Mouse (Mus musculus): ENCODE data around the gene Abat. TPM values are rescaled to one million over a fixed set of nuclear protein-coding genes. Genes with fewer than 3 reads are reported as not detected.

Gene Abat
- polyA plus RNA-seq, 1 experiment from 2014 or later, result 25.6 TPM

GRCm38 (mm10) chr16:8525293-8525692, 12.1 kb downstream of the Abat start:
- Histone ChIP-seq H3K36me3 (ENCODE audit: control insufficient read depth, insufficient read depth, low read length) (no peaks in the 10 kb centered on the region), H3K27ac (ENCODE audit: low read depth, low read length) (no peak overlapping the region), H3K9ac (ENCODE audit: low read depth, low read length) (no peak overlapping the region), H3K27me3 (replicated peaks; ENCODE audit: control insufficient read depth, insufficient read depth, low read length) (no peaks in the 10 kb centered on the region), H3K4me2 (no peak overlapping the region), H3K4me1 (replicated peaks; ENCODE audit: control insufficient read depth, insufficient read depth, low read length) (peaks cover 4% of the 10 kb centered on the region; the same call in 1 of the 2 replicates), H3K9me3 (ENCODE audit: control insufficient read depth, low read length) (no peaks in the 10 kb centered on the region), H3K4me3 (ENCODE audit: low read depth, low read length) (no peak overlapping the region)
- no peak for DNase-seq (ENCODE audit: low spot score)
- 61% methylated on average over 3 of the region's 3 CpGs for WGBS
- no peak for ATAC-seq (replicated peaks; ENCODE audit: low FRiP score)

GRCm38 (mm10) chr16:8525877-8526276, 12.6 kb downstream of the Abat start:
- Histone ChIP-seq H3K36me3 (ENCODE audit: control insufficient read depth, insufficient read depth, low read length) (no peaks in the 10 kb centered on the region), H3K27ac (ENCODE audit: low read depth, low read length) (no peak overlapping the region), H3K4me2 (no peak overlapping the region), H3K4me3 (ENCODE audit: low read depth, low read length) (no peak overlapping the region), H3K9me3 (ENCODE audit: control insufficient read depth, low read length) (no peaks in the 10 kb centered on the region), H3K27me3 (replicated peaks; ENCODE audit: control insufficient read depth, insufficient read depth, low read length) (no peaks in the 10 kb centered on the region), H3K9ac (ENCODE audit: low read depth, low read length) (no peak overlapping the region), H3K4me1 (replicated peaks; ENCODE audit: control insufficient read depth, insufficient read depth, low read length) (peaks cover 4% of the 10 kb centered on the region; the same call in 1 of the 2 replicates)
- ATAC-seq (replicated peaks; ENCODE audit: low FRiP score) (no peak), DNase-seq (ENCODE audit: low spot score) (no peak)
- 44% methylated on average over 7 of the region's 7 CpGs for WGBS

- 93% methylated on average over 1 of the region's 1 CpGs for WGBS
- Histone ChIP-seq H3K4me2 (no peak overlapping the region), H3K4me1 (replicated peaks; ENCODE audit: control insufficient read depth, insufficient read depth, low read length) (peaks cover 4% of the 10 kb centered on the region; the same call in 1 of the 2 replicates), H3K27ac (ENCODE audit: low read depth, low read length) (no peak overlapping the region), H3K9ac (ENCODE audit: low read depth, low read length) (no peak overlapping the region), H3K4me3 (ENCODE audit: low read depth, low read length) (no peak overlapping the region), H3K27me3 (replicated peaks; ENCODE audit: control insufficient read depth, insufficient read depth, low read length) (no peaks in the 10 kb centered on the region), H3K36me3 (ENCODE audit: control insufficient read depth, insufficient read depth, low read length) (no peaks in the 10 kb centered on the region), H3K9me3 (ENCODE audit: control insufficient read depth, low read length) (no peaks in the 10 kb centered on the region)
- no peak for ATAC-seq (replicated peaks; ENCODE audit: low FRiP score)
- no peak for DNase-seq (ENCODE audit: low spot score)
Measured at GRCm38 (mm10) chr16:8529389-8529788, 16.2 kb downstream of the Abat start.

- H3K4me3 ChIP-seq (ENCODE audit: low read depth, low read length), result no peak overlapping the region
- H3K4me2 ChIP-seq, result no peak overlapping the region
- no peak overlapping the region for H3K27ac ChIP-seq (ENCODE audit: low read depth, low read length)
- DNase-seq (ENCODE audit: low spot score) (no peak), ATAC-seq (replicated peaks; ENCODE audit: low FRiP score) (peak; percentile 58)
- no peaks in the 10 kb centered on the region for H3K9me3 ChIP-seq (ENCODE audit: control insufficient read depth, low read length)
- no peaks in the 10 kb centered on the region for H3K27me3 ChIP-seq (replicated peaks; ENCODE audit: control insufficient read depth, insufficient read depth, low read length)
- no peaks in the 10 kb centered on the region for H3K36me3 ChIP-seq (ENCODE audit: control insufficient read depth, insufficient read depth, low read length)
- WGBS, result 68% methylated on average over 14 of the region's 14 CpGs
- H3K4me1 ChIP-seq (replicated peaks; ENCODE audit: control insufficient read depth, insufficient read depth, low read length), result peaks cover 4% of the 10 kb centered on the region; the same call in 1 of the 2 replicates
- H3K9ac ChIP-seq (ENCODE audit: low read depth, low read length), result no peak overlapping the region
Measured at GRCm38 (mm10) chr16:8530018-8530417, 16.8 kb downstream of the Abat start.

GRCm38 (mm10) chr16:8532461-8532860, 19.2 kb downstream of the Abat start:
- no peak for ATAC-seq (replicated peaks; ENCODE audit: low FRiP score)
- Histone ChIP-seq H3K9me3 (ENCODE audit: control insufficient read depth, low read length) (no peaks in the 10 kb centered on the region), H3K4me2 (no peak overlapping the region), H3K4me1 (replicated peaks; ENCODE audit: control insufficient read depth, insufficient read depth, low read length) (no peaks in the 10 kb centered on the region), H3K4me3 (ENCODE audit: low read depth, low read length) (no peak overlapping the region), H3K9ac (ENCODE audit: low read depth, low read length) (no peak overlapping the region), H3K27ac (ENCODE audit: low read depth, low read length) (no peak overlapping the region), H3K36me3 (ENCODE audit: control insufficient read depth, insufficient read depth, low read length) (no peaks in the 10 kb centered on the region), H3K27me3 (replicated peaks; ENCODE audit: control insufficient read depth, insufficient read depth, low read length) (no peaks in the 10 kb centered on the region)
- WGBS, result 77% methylated on average over 9 of the region's 9 CpGs
- no peak for DNase-seq (ENCODE audit: low spot score)

- 54% methylated on average over 7 of the region's 7 CpGs for WGBS
- no peak overlapping the region for H3K27ac ChIP-seq (ENCODE audit: low read depth, low read length)
- H3K4me3 ChIP-seq (ENCODE audit: low read depth, low read length), result no peak overlapping the region
- DNase-seq (ENCODE audit: low spot score) (no peak), ATAC-seq (replicated peaks; ENCODE audit: low FRiP score) (no peak)
- no peaks in the 10 kb centered on the region for H3K36me3 ChIP-seq (ENCODE audit: control insufficient read depth, insufficient read depth, low read length)
- no peaks in the 10 kb centered on the region for H3K27me3 ChIP-seq (replicated peaks; ENCODE audit: control insufficient read depth, insufficient read depth, low read length)
- H3K4me2 ChIP-seq, result no peak overlapping the region
- no peaks in the 10 kb centered on the region for H3K4me1 ChIP-seq (replicated peaks; ENCODE audit: control insufficient read depth, insufficient read depth, low read length)
- H3K9me3 ChIP-seq (ENCODE audit: control insufficient read depth, low read length), result no peaks in the 10 kb centered on the region
- H3K9ac ChIP-seq (ENCODE audit: low read depth, low read length), result no peak overlapping the region
Measured at GRCm38 (mm10) chr16:8532894-8533293, 19.7 kb downstream of the Abat start.

- ATAC-seq (replicated peaks; ENCODE audit: low FRiP score), result no peak
- DNase-seq (ENCODE audit: low spot score), result no peak
- Histone ChIP-seq H3K4me2 (no peak overlapping the region), H3K36me3 (ENCODE audit: control insufficient read depth, insufficient read depth, low read length) (no peaks in the 10 kb centered on the region), H3K27me3 (replicated peaks; ENCODE audit: control insufficient read depth, insufficient read depth, low read length) (no peaks in the 10 kb centered on the region), H3K9ac (ENCODE audit: low read depth, low read length) (no peak overlapping the region), H3K27ac (ENCODE audit: low read depth, low read length) (no peak overlapping the region), H3K4me3 (ENCODE audit: low read depth, low read length) (no peak overlapping the region), H3K4me1 (replicated peaks; ENCODE audit: control insufficient read depth, insufficient read depth, low read length) (no peaks in the 10 kb centered on the region), H3K9me3 (ENCODE audit: control insufficient read depth, low read length) (no peaks in the 10 kb centered on the region)
- WGBS, result 82% methylated on average over 6 of the region's 6 CpGs
Measured at GRCm38 (mm10) chr16:8533477-8533876, 20.2 kb downstream of the Abat start.

- H3K4me2 ChIP-seq, result no peak overlapping the region
- WGBS, result 82% methylated on average over 11 of the region's 11 CpGs
- no peaks in the 10 kb centered on the region for H3K27me3 ChIP-seq (replicated peaks; ENCODE audit: control insufficient read depth, insufficient read depth, low read length)
- no peak overlapping the region for H3K9ac ChIP-seq (ENCODE audit: low read depth, low read length)
- DNase-seq (ENCODE audit: low spot score), result no peak
- no peak overlapping the region for H3K4me3 ChIP-seq (ENCODE audit: low read depth, low read length)
- no peaks in the 10 kb centered on the region for H3K4me1 ChIP-seq (replicated peaks; ENCODE audit: control insufficient read depth, insufficient read depth, low read length)
- no peak for ATAC-seq (replicated peaks; ENCODE audit: low FRiP score)
- H3K27ac ChIP-seq (ENCODE audit: low read depth, low read length), result no peak overlapping the region
- H3K36me3 ChIP-seq (ENCODE audit: control insufficient read depth, insufficient read depth, low read length), result no peaks in the 10 kb centered on the region
- no peaks in the 10 kb centered on the region for H3K9me3 ChIP-seq (ENCODE audit: control insufficient read depth, low read length)
Measured at GRCm38 (mm10) chr16:8534466-8535200, 21.4 kb downstream of the Abat start.

GRCm38 (mm10) chr16:8535411-8535810, 22.2 kb downstream of the Abat start:
- no peak for DNase-seq (ENCODE audit: low spot score)
- Histone ChIP-seq H3K27ac (ENCODE audit: low read depth, low read length) (no peak overlapping the region), H3K4me3 (ENCODE audit: low read depth, low read length) (no peak overlapping the region), H3K27me3 (replicated peaks; ENCODE audit: control insufficient read depth, insufficient read depth, low read length) (no peaks in the 10 kb centered on the region), H3K9ac (ENCODE audit: low read depth, low read length) (no peak overlapping the region), H3K9me3 (ENCODE audit: control insufficient read depth, low read length) (no peaks in the 10 kb centered on the region), H3K4me2 (no peak overlapping the region), H3K4me1 (replicated peaks; ENCODE audit: control insufficient read depth, insufficient read depth, low read length) (no peaks in the 10 kb centered on the region), H3K36me3 (ENCODE audit: control insufficient read depth, insufficient read depth, low read length) (no peaks in the 10 kb centered on the region)
- WGBS, result 86% methylated on average over 6 of the region's 6 CpGs
- no peak for ATAC-seq (replicated peaks; ENCODE audit: low FRiP score)

Data from liver, embryonic 11.5 days (tissue).